7 mouse cellular contexts compared by ENCODE assay signal in the genomic region with DNA sequence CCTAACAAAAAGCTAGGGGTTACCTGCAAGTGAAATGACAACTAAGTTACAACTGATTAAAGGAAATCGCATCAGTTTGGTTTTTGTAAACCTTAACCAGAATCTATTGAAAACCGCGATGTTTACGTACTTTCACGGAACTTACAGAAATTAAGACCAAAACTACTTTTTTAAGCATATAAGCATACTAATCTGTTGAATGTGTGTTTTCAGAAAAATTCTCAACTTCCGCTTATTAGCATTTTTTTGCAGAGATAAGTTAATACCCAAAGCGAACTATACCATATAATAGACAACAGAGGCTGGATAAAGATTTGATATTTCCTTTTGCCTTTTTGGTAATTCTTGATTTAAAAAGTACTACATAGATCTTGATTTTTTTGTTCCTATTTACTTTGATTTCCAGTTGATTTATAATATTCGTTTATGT. TPM values are rescaled to one million over a fixed set of nuclear protein-coding genes. Genes with fewer than 3 reads are reported as not detected.
A peak's percentile ranks its signal among the peaks of the same experiment; 100 is the strongest.
DNase-seq lines count a peak whose midpoint lies in the region; ATAC-seq and TF ChIP-seq lines count a peak whose summit lies in the region.

No protein-coding gene starts in this region.

- WGBS in lung, embryonic 14.5 days, result 13% methylated on average over 8 of the region's 8 CpGs
- 16% methylated on average over 8 of the region's 8 CpGs for WGBS in embryonic facial prominence, embryonic 14.5 days
- WGBS in limb, embryonic 10.5 days, result 17% methylated on average over 8 of the region's 8 CpGs
- 19% methylated on average over 8 of the region's 8 CpGs for WGBS in olfactory bulb, adult 2 months

- no peak for DNase-seq in lung, embryonic 14.5 days
- DNase-seq in lung, postnatal 4 days, result no peak
- DNase-seq in embryonic facial prominence, embryonic 14.5 days (ENCODE audit: low spot score), result no peak
- DNase-seq in limb, embryonic 10.5 days (ENCODE audit: low spot score), result no peak
- DNase-seq in left cerebral cortex, postnatal 10 days (ENCODE audit: extremely low spot score in 1 of 2, low spot score in 2 of 2), result no peak
- DNase-seq in right cerebral cortex, postnatal 25 days, result no peak

- no peaks in the 10 kb centered on the region for H3K36me3 ChIP-seq in lung, embryonic 14.5 days (ENCODE audit: insufficient read depth)
- 0 out of 2 replicates have a peak, but pooled peaks cover 11% of the 10 kb centered on the region for H3K36me3 ChIP-seq in embryonic facial prominence, embryonic 14.5 days (ENCODE audit: control insufficient read depth, insufficient read depth, low read length)
- H3K36me3 ChIP-seq in limb, embryonic 10.5 days, result peaks cover 13% of the 10 kb centered on the region

- peaks cover 5% of the 10 kb centered on the region; the same call in 1 of the 2 replicates for H3K4me1 ChIP-seq in lung, embryonic 14.5 days (ENCODE audit: insufficient read depth)
- peaks cover 13% of the 10 kb centered on the region for H3K4me1 ChIP-seq in embryonic facial prominence, embryonic 14.5 days (ENCODE audit: control insufficient read depth, insufficient read depth, low read length)
- H3K4me1 ChIP-seq in limb, embryonic 10.5 days, result peaks cover 28% of the 10 kb centered on the region
- peaks cover 2% of the 10 kb centered on the region for H3K4me1 ChIP-seq in olfactory bulb, adult 2 months (ENCODE audit: control insufficient read depth, insufficient read depth, low read length)

- no peak for ATAC-seq in lung, embryonic 14.5 days (ENCODE audit: insufficient read depth)
- no peak for ATAC-seq in embryonic facial prominence, embryonic 14.5 days (ENCODE audit: low read depth)

- no peak for TF ChIP-seq CTCF in lung, embryonic 14.5 days (IDR thresholded peaks at IDR 0.05; ENCODE audit: low read depth)
- no peak for TF ChIP-seq CTCF in olfactory bulb, adult 2 months (IDR thresholded peaks at IDR 0.05; ENCODE audit: insufficient read depth, low read depth, low read length)

- H3K9ac ChIP-seq in lung, embryonic 14.5 days, result peak overlapping the region; percentile 91
- peak overlapping the region; percentile 81 for H3K9ac ChIP-seq in embryonic facial prominence, embryonic 14.5 days (ENCODE audit: low read depth, low read length)

- H3K27ac ChIP-seq in lung, embryonic 14.5 days (ENCODE audit: low read depth), result peak overlapping the region; percentile 98; the same call in 1 of the 2 replicates
- peak overlapping the region; percentile 92 for H3K27ac ChIP-seq in embryonic facial prominence, embryonic 14.5 days (replicated peaks; ENCODE audit: low read depth, low read length)
- H3K27ac ChIP-seq in limb, embryonic 10.5 days, result peak overlapping the region; percentile 99
- no peak overlapping the region for H3K27ac ChIP-seq in olfactory bulb, adult 2 months (ENCODE audit: insufficient read depth, low read depth, low read length)

- H3K4me2 ChIP-seq in lung, embryonic 14.5 days, result peak overlapping the region; percentile 91
- peak overlapping the region; percentile 91 for H3K4me2 ChIP-seq in embryonic facial prominence, embryonic 14.5 days (ENCODE audit: low read depth, low read length)

- TF ChIP-seq POLR2A in olfactory bulb, adult 2 months (IDR thresholded peaks at IDR 0.05; ENCODE audit: insufficient read depth, low read depth, low read length), result no peak

- no peaks in the 10 kb centered on the region for H3K9me3 ChIP-seq in lung, embryonic 14.5 days (ENCODE audit: low read depth, low read length)
- H3K9me3 ChIP-seq in embryonic facial prominence, embryonic 14.5 days (ENCODE audit: control insufficient read depth, low read length), result no peaks in the 10 kb centered on the region
- H3K9me3 ChIP-seq in limb, embryonic 10.5 days (replicated peaks), result no peaks in the 10 kb centered on the region

- intact Hi-C loops in left cerebral cortex, postnatal 10 days (cut with DNase I), result no loop called here

- no peaks in the 10 kb centered on the region for H3K27me3 ChIP-seq in lung, embryonic 14.5 days (ENCODE audit: insufficient read depth, low read length)
- H3K27me3 ChIP-seq in embryonic facial prominence, embryonic 14.5 days (replicated peaks; ENCODE audit: control insufficient read depth, insufficient read depth, low read length), result no peaks in the 10 kb centered on the region
- peaks cover 6% of the 10 kb centered on the region; the same call in 1 of the 2 replicates for H3K27me3 ChIP-seq in limb, embryonic 10.5 days (ENCODE audit: low read depth, poor library complexity, severe bottlenecking)

- H3K4me3 ChIP-seq in lung, embryonic 14.5 days (ENCODE audit: low read depth, low read length), result peak overlapping the region; percentile 93
- peak overlapping the region; percentile 78 for H3K4me3 ChIP-seq in embryonic facial prominence, embryonic 14.5 days (ENCODE audit: low read depth, low read length)
- peak overlapping the region; percentile 98 for H3K4me3 ChIP-seq in limb, embryonic 10.5 days
- peak overlapping the region; percentile 90 for H3K4me3 ChIP-seq in olfactory bulb, adult 2 months (ENCODE audit: insufficient read depth, low read depth, low read length)

RNA-seq across cellular contexts. Expression of gene Zbtb44, which starts 1.0 kb away (rescaled TPM):
- 8.0 TPM in 2 replicates for polyA plus RNA-seq in lung, embryonic 14.5 days (2014; fragmentation: Nextera tagmentation; extraction: Ambion mirVana)
- polyA plus RNA-seq in embryonic facial prominence, embryonic 14.5 days (2014; fragmentation: Nextera tagmentation; extraction: Ambion mirVana), result 5.9 and 7.1 TPM in 2 replicates
- 4.8 and 5.6 TPM in 2 replicates for polyA plus RNA-seq in limb, embryonic 10.5 days (2016; fragmentation: Nextera tagmentation; extraction: Ambion mirVana)
- polyA plus RNA-seq in olfactory bulb, adult 2 months (2012; ENCODE audit: insufficient read depth, insufficient read length, low replicate concordance, missing spikeins), result not detected in 2 replicates
- 10 to 100 TPM; 43.6 to 45.7 TPM for total RNA-seq in left cerebral cortex, postnatal 10 days (2021)
